Mouse (Mus musculus): ENCODE data around the gene Nrap.

DNA sequence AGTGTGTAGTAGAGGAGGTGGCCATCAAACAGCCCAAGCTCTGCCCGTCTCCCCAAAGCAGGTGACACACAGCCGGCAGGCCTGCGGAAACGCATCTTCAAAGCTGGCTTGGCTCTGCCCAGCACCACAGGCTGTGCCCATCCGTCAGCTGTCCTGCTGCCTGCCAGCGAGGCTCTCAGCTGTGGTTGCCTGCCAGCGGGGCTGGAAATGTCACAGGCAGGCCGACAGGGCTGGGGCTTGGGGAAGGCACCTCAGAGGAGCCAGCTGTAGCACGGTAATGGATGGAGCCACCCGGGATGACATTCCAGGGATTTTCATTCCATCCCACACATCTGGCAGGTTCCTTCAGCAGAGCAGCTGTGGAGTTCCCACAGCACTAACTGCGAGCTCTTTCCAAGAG is 89.0 kb downstream of the Nrap start:
- no peak for TF ChIP-seq POLR2A (IDR thresholded peaks at IDR 0.05; ENCODE audit: insufficient read depth, low read length)
- no peak for TF ChIP-seq EP300 (IDR thresholded peaks at IDR 0.05; ENCODE audit: insufficient read depth, low read depth, low read length)
